ENCODE assay signal across 14 mouse cellular contexts in genomic region chr5:136312166-136312565, GRCm38 (mm10).
A peak's percentile ranks its signal among the peaks of the same experiment; 100 is the strongest.
DNase-seq lines count a peak whose midpoint lies in the region; ATAC-seq and TF ChIP-seq lines count a peak whose summit lies in the region.
"Had no signal": no experiment of that assay in that cellular context is flagged by ENCODE, and none has a peak within 500 bp of the region (broad histone marks: within the 10 kb centered on the region; RNA-seq: fewer than 3 reads in every experiment).

No protein-coding gene starts in this region.

- no peak for ATAC-seq in heart, embryonic 13.5 days (ENCODE audit: extremely low read depth, insufficient number of reproducible peaks, low FRiP score, low TSS enrichment)
- ATAC-seq: liver, embryonic 12.5 days had no signal

- no peaks in the 10 kb centered on the region for H3K79me2 ChIP-seq in myocyte (ENCODE audit: control insufficient read depth, insufficient read depth)

- no peaks in the 10 kb centered on the region for H3K27me3 ChIP-seq in heart, embryonic 13.5 days (replicated peaks)
- no peaks in the 10 kb centered on the region for H3K27me3 ChIP-seq in myocyte (ENCODE audit: control insufficient read depth, insufficient read depth, insufficient read length)
- H3K27me3 ChIP-seq: hindbrain, embryonic 15.5 days; liver, embryonic 12.5 days; megakaryocyte, embryonic 14.5 days; neural tube, embryonic 12.5 days had no signal

- DNase-seq in heart, adult 9 months (ENCODE audit: low spot score in 2 of 2): no peak
- DNase-seq in testis, postnatal 14 days (ENCODE audit: low spot score): peak; percentile 16
- DNase-seq in testis, postnatal 10 days (ENCODE audit: low spot score): no peak
- DNase-seq in gastrocnemius, postnatal 10 days: peak; percentile 67
- DNase-seq in frontal cortex, postnatal 36 days (ENCODE audit: low spot score in 2 of 2): no peak
- no peak for DNase-seq in right cerebral cortex, adult 18-20 months
- DNase-seq: right cerebral cortex, postnatal 4 days; thymus, adult 2 months had no signal

- H3ac ChIP-seq in myocyte (ENCODE audit: control insufficient read depth, insufficient read length): no peak overlapping the region

- no peaks in the 10 kb centered on the region for H3K9me3 ChIP-seq in heart, embryonic 13.5 days
- H3K9me3 ChIP-seq: hindbrain, embryonic 15.5 days; liver, embryonic 12.5 days; megakaryocyte, embryonic 14.5 days; neural tube, embryonic 12.5 days had no signal

- 51% methylated on average over 4 of the region's 4 CpGs for WGBS in heart, embryonic 13.5 days

- H3K27ac ChIP-seq in heart, embryonic 13.5 days (replicated peaks): peak overlapping the region; percentile 20; the same call in 1 of the 2 replicates
- H3K27ac ChIP-seq: hindbrain, embryonic 15.5 days; liver, embryonic 12.5 days; neural tube, embryonic 12.5 days had no signal

- H3K4me3 ChIP-seq in heart, embryonic 13.5 days: no peak overlapping the region
- H3K4me3 ChIP-seq in myocyte: no peak overlapping the region
- H3K4me3 ChIP-seq: hindbrain, embryonic 15.5 days; liver, embryonic 12.5 days; neural tube, embryonic 12.5 days had no signal

- H3K36me3 ChIP-seq in heart, embryonic 13.5 days: peaks cover 99% of the 10 kb centered on the region
- H3K36me3 ChIP-seq in myocyte (ENCODE audit: control insufficient read depth, insufficient read depth): peaks cover 24% of the 10 kb centered on the region

- no peak for TF ChIP-seq POLR2A in myocyte (IDR thresholded peaks at IDR 0.05; ENCODE audit: insufficient read length, low read depth)

- H3K4me1 ChIP-seq in heart, embryonic 13.5 days: peaks cover 14% of the 10 kb centered on the region
- H3K4me1 ChIP-seq: hindbrain, embryonic 15.5 days; liver, embryonic 12.5 days; neural tube, embryonic 12.5 days had no signal

- no peak overlapping the region for H3K4me2 ChIP-seq in heart, embryonic 13.5 days
- H3K4me2 ChIP-seq in myocyte (ENCODE audit: low read depth): no peak overlapping the region
- H3K4me2 ChIP-seq: hindbrain, embryonic 15.5 days; liver, embryonic 12.5 days; neural tube, embryonic 12.5 days had no signal

- no peak overlapping the region for H3K9ac ChIP-seq in heart, embryonic 13.5 days
- H3K9ac ChIP-seq: hindbrain, embryonic 15.5 days; liver, embryonic 12.5 days; neural tube, embryonic 12.5 days had no signal

TF ChIP-seq in myocyte, 11 proteins besides CTCF, POLR2A, EP300 and RAD21:
- TF ChIP-seq CEBPB (IDR thresholded peaks at IDR 0.05; ENCODE audit: insufficient read depth, poor library complexity, severe bottlenecking) (no peak), TCF12 (IDR thresholded peaks at IDR 0.05; ENCODE audit: insufficient read depth, poor library complexity, severe bottlenecking) (no peak), TCF3 (IDR thresholded peaks at IDR 0.05; ENCODE audit: insufficient read length, low read depth) (no peak), MAX (IDR thresholded peaks at IDR 0.05; ENCODE audit: low read depth) (no peak), MYOD1 (IDR thresholded peaks at IDR 0.05; ENCODE audit: control insufficient read depth in 1 of 3, insufficient read length in 2 of 3, low read depth in 2 of 3) (peak in 1 of 3 experiments; percentile 68), E2F4 (IDR thresholded peaks at IDR 0.05; ENCODE audit: insufficient read depth) (no peak), MYOG (IDR thresholded peaks at IDR 0.05; ENCODE audit: control insufficient read depth in 1 of 3, insufficient read depth in 1 of 3, insufficient read length in 2 of 3, low read depth in 2 of 3) (peak; percentile 42 to 83 (median 53))

Comparison
In these comparisons a context has a peak if more than half of its experiments do, and no peak if none do; other contexts are left out.
1. DNase-seq: peak in testis, postnatal 14 days (single experiment) and gastrocnemius, postnatal 10 days (single experiment); none in heart, adult 9 months (0 of 2), testis, postnatal 10 days (single experiment), frontal cortex, postnatal 36 days (0 of 2) and right cerebral cortex, adult 18-20 months (single experiment).